Mouse (Mus musculus): ENCODE measurements at regions not wholly inside any gene's neighbourhood (a gene's known extent, or its start where the extent isn't known, plus 50 kb on each side); places are given as distances from the start of the nearest gene placed in this dataset.
"Not testable (repeated sequence)": the region's sequence is repeated elsewhere in the genome, so short reads cannot be mapped to it uniquely, and the experiment has no call there.

GRCm38 (mm10) chr15:41920270-41920669, 1786.1 kb downstream of the 9330182O14Rik start:
- no peak for DNase-seq

- DNase-seq, result peak; percentile 3 to 14
These were observed 1802.5 kb downstream of the 9330182O14Rik start for GRCm38 (mm10) chr15:41936697-41937096.

GRCm38 (mm10) chr15:41945226-41945625, 1811.1 kb downstream of the 9330182O14Rik start:
- DNase-seq, result no peak

- peak; percentile 30 to 46 for DNase-seq
These were observed 1813.7 kb downstream of the 9330182O14Rik start for GRCm38 (mm10) chr15:41947888-41948287.

GRCm38 (mm10) chr15:41948347-41949093, 1814.4 kb downstream of the 9330182O14Rik start:
- DNase-seq, result peak; percentile 27 to 30

- DNase-seq, result no peak
These were observed 1814.9 kb downstream of the 9330182O14Rik start for GRCm38 (mm10) chr15:41949094-41949461.

- peak; percentile 39 to 67 for DNase-seq
These were observed 1817.1 kb downstream of the 9330182O14Rik start for GRCm38 (mm10) chr15:41951276-41951675.

- DNase-seq, result no peak
These were observed 1826.4 kb downstream of the 9330182O14Rik start for GRCm38 (mm10) chr15:41960597-41960996.

- DNase-seq, result no peak
These were observed 1836.7 kb downstream of the 9330182O14Rik start for GRCm38 (mm10) chr15:41970877-41971276.

- peak; percentile 83 to 94 for DNase-seq
These were observed 1839.1 kb downstream of the 9330182O14Rik start for GRCm38 (mm10) chr15:41973263-41973662.

- no peak for DNase-seq
These were observed 1843.0 kb downstream of the 9330182O14Rik start for GRCm38 (mm10) chr15:41977196-41977595.

- no peak for DNase-seq
These were observed 1843.6 kb downstream of the 9330182O14Rik start for GRCm38 (mm10) chr15:41977649-41978231.

GRCm38 (mm10) chr15:41983261-41983660, 1849.1 kb downstream of the 9330182O14Rik start:
- no peak for DNase-seq

- no peak for DNase-seq
These were observed 1850.1 kb downstream of the 9330182O14Rik start for GRCm38 (mm10) chr15:41984267-41984666.

GRCm38 (mm10) chr15:41986264-41986663, 1852.1 kb downstream of the 9330182O14Rik start:
- DNase-seq, result no peak

- no peak for DNase-seq
These were observed 1854.9 kb downstream of the 9330182O14Rik start for GRCm38 (mm10) chr15:41989065-41989464.

GRCm38 (mm10) chr15:41991816-41992215, 1857.7 kb downstream of the 9330182O14Rik start:
- no peak for DNase-seq

GRCm38 (mm10) chr15:42032286-42032685, 1898.1 kb downstream of the 9330182O14Rik start:
- DNase-seq, result not testable (repeated sequence)

GRCm38 (mm10) chr15:42047088-42047976, 1913.2 kb downstream of the 9330182O14Rik start:
- DNase-seq, result no peak

GRCm38 (mm10) chr15:42056772-42057171, 1922.6 kb downstream of the 9330182O14Rik start:
- DNase-seq, result no peak

GRCm38 (mm10) chr15:42068207-42068831, 1934.2 kb downstream of the 9330182O14Rik start:
- DNase-seq, result no peak

- DNase-seq, result no peak
These were observed 1934.9 kb downstream of the 9330182O14Rik start for GRCm38 (mm10) chr15:42069072-42069471.

GRCm38 (mm10) chr15:42073486-42073885, 1939.3 kb downstream of the 9330182O14Rik start:
- DNase-seq, result no peak

All from kidney, postnatal 36 days (tissue).